Mouse (Mus musculus) liver, embryonic 15.5 days (tissue): ENCODE measurements around the gene Zfp184. TPM values are rescaled to one million over a fixed set of nuclear protein-coding genes. Genes with fewer than 3 reads are reported as not detected.

Experiments
- ATAC-seq: fragments of 200-750 bp; cut with Nextera tagmentation; 2 replicates; pipeline ENCODE4 v1.8.0; 2017; ENCODE audit warnings: moderate number of reproducible peaks, mild to moderate bottlenecking, moderate library complexity; ENCODE audit not compliant: insufficient read depth
- H3K27ac ChIP-seq: fragments of 300-500 bp; sonication (generic); replicated peaks from 2 replicates; pipeline ENCODE4 v1.5.1; 2015; ENCODE audit warnings: mild to moderate bottlenecking, inconsistent platforms
- H3K27me3 ChIP-seq: fragments of 300-500 bp; sonication (generic); 2 replicates; pipeline ENCODE4 v1.6.1; 2015; ENCODE audit warnings: mild to moderate bottlenecking, inconsistent platforms
- H3K36me3 ChIP-seq: fragments of 300-500 bp; sonication (generic); replicated peaks from 2 replicates; pipeline ENCODE4 v1.6.1; 2015; ENCODE audit warnings: moderate library complexity, mild to moderate bottlenecking, inconsistent platforms
- H3K4me1 ChIP-seq: fragments of 300-500 bp; sonication (generic); replicated peaks from 2 replicates; pipeline ENCODE4 v1.6.1; 2015; ENCODE audit warnings: inconsistent platforms
- H3K4me2 ChIP-seq: fragments of 300-500 bp; sonication (generic); 2 replicates; pipeline ENCODE4 v1.6.1; 2015; ENCODE audit warnings: moderate library complexity, mild to moderate bottlenecking, inconsistent platforms
- H3K4me3 ChIP-seq: fragments of 300-500 bp; sonication (generic); replicated peaks from 2 replicates; pipeline ENCODE4 v1.5.1; 2015; ENCODE audit warnings: mild to moderate bottlenecking, inconsistent platforms
- H3K9ac ChIP-seq: fragments of 300-500 bp; sonication (generic); 2 replicates; pipeline ENCODE4 v1.6.1; 2015; ENCODE audit warnings: moderate library complexity, mild to moderate bottlenecking, inconsistent platforms
- H3K9me3 ChIP-seq: fragments of 300-500 bp; sonication (generic); replicated peaks from 2 replicates; pipeline ENCODE4 v1.6.1; 2016; ENCODE audit warnings: inconsistent platforms
- WGBS: fragments of 180-500 bp; shearing (Covaris S2); methylation state at CpG from one replicate; pipeline ENCODE4 v1.1.7; 2015; ENCODE audit warnings: mixed read lengths; ENCODE audit not compliant: insufficient replicate concordance; 5-methylcytosine and 5-hydroxymethylcytosine counted together
- polyA plus RNA-seq: library from polyadenylated mRNA; unstranded; fragments of >200 nt; fragmentation: Nextera tagmentation; extraction: Ambion mirVana; gene quantifications from 2 replicates; pipeline ENCODE4 v1.2.1, GENCODE M21; 2015

Gene Zfp184
- polyA plus RNA-seq, 1 experiment from 2014 or later = 0.71 TPM

GRCm38 (mm10) chr13:21923417-21923816 is 21.5 kb upstream of the Zfp184 start:
- H3K4me3 ChIP-seq = no peak overlapping the region
- H3K9me3 ChIP-seq = no peaks in the 10 kb centered on the region
- 0 out of 2 replicates have a peak, but pooled peaks cover 4% of the 10 kb centered on the region for H3K27me3 ChIP-seq
- H3K4me2 ChIP-seq = no peak overlapping the region
- H3K9ac ChIP-seq = no peak overlapping the region
- H3K4me1 ChIP-seq = peaks cover 25% of the 10 kb centered on the region
- H3K36me3 ChIP-seq = no peaks in the 10 kb centered on the region
- no peak for ATAC-seq
- no peak overlapping the region for H3K27ac ChIP-seq

- H3K27me3 ChIP-seq = 0 out of 2 replicates have a peak, but pooled peaks cover 4% of the 10 kb centered on the region
- H3K4me1 ChIP-seq = peaks cover 26% of the 10 kb centered on the region
- 0 out of 2 replicates have a peak overlapping the region, but pooled peaks have one; percentile 11 for H3K9ac ChIP-seq
- peak; percentile 43 for ATAC-seq
- H3K36me3 ChIP-seq = no peaks in the 10 kb centered on the region
- peak overlapping the region; percentile 32 for H3K4me3 ChIP-seq
- no peaks in the 10 kb centered on the region for H3K9me3 ChIP-seq
- WGBS = 4% methylated on average over 21 of the region's 21 CpGs
- no peak overlapping the region for H3K27ac ChIP-seq
- peak overlapping the region; percentile 57 for H3K4me2 ChIP-seq
These were observed 20.1 kb upstream of the Zfp184 start for GRCm38 (mm10) chr13:21924734-21925335.

DNA sequence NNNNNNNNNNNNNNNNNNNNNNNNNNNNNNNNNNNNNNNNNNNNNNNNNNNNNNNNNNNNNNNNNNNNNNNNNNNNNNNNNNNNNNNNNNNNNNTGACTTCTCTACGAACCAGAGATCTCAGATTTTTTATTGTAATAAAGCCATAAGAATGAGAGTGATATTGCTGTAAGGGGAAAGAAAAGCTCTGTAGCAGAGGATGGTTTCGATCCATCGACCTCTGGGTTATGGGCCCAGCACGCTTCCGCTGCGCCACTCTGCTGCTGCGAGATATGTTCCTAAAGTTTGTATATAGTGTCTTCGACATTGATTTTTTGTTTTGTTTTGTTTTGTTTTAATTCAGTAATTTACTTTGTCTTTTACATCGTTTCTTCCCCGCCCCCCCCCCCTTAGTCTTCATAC is 13.9 kb upstream of the Zfp184 start:
- no peak for ATAC-seq
- Histone ChIP-seq H3K36me3 (no peaks in the 10 kb centered on the region), H3K4me3 (no peak overlapping the region), H3K9ac (no peak overlapping the region), H3K4me1 (peaks cover 37% of the 10 kb centered on the region), H3K9me3 (no peaks in the 10 kb centered on the region), H3K27ac (no peak overlapping the region), H3K4me2 (no peak overlapping the region), H3K27me3 (no peaks in the 10 kb centered on the region)
- 17% methylated on average over 10 of the region's 10 CpGs for WGBS

DNA sequence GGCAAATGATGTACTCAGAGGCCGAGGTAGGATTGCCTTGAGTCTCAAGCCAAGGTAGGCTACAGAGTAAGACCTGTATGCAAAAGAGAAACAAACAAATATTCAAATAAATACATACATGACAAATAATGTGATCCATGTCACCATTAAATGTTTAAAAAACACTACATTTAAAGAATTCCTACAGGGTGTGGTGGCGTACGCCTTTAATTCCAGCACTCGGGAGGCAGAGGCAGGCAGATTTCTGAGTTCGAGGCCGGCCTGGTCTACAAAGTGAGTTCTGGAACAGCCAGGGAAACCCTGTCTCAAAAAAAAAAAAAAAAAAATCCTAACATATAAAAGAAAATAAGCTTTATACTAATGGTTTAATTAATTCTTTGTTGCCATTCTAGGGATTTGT is 13.2 kb upstream of the Zfp184 start:
- Histone ChIP-seq H3K9ac (no peak overlapping the region), H3K4me1 (peaks cover 44% of the 10 kb centered on the region), H3K4me2 (no peak overlapping the region), H3K4me3 (no peak overlapping the region), H3K27ac (no peak overlapping the region), H3K27me3 (no peaks in the 10 kb centered on the region), H3K9me3 (no peaks in the 10 kb centered on the region), H3K36me3 (no peaks in the 10 kb centered on the region)
- no peak for ATAC-seq
- WGBS = 72% methylated on average over 6 of the region's 6 CpGs

DNA sequence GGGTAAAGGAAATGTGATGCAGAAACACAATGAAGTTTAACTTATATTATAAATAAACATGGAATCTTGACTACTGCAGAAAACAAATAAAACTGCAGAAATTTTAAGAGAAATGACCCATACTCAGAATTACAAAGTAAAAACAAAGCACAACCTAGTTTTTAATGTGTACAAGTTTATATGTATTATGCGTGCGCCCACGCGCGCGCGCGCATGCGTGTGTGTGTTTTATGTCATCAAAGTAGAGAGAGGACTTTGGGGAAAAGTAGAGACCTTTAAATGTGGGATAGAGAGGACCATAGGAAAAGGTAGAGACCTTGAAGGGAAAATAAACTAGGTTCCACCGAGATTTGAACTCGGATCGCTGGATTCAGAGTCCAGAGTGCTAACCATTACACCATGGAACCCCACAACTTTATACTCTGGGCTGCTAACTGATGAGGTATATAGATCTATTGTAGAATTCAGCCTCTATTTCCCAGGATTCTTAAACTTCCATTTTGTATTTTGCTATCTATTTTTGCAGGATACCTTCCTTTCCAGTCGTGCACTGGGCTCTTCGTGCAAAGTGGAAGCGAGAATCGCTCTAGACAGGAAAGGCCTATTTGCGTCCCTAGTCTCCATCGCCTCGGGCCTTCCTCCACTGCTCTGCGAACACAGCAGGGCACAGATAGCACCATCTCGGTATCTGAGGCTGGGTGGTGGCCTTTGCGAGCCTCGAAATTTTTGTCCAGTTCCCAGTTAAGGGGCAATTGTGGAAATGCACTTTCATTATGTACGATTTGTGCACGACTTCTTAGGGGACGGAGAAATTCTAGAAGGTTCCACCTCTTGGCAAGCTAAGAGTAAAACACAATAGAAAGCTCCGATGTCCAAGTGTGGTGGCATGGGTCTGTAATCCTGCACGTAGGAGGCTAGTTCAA is 11.0 kb upstream of the Zfp184 start:
- H3K4me3 ChIP-seq = peak overlapping the region; percentile 34
- H3K27me3 ChIP-seq = no peaks in the 10 kb centered on the region
- peak overlapping the region; percentile 59 for H3K4me2 ChIP-seq
- H3K4me1 ChIP-seq = peaks cover 47% of the 10 kb centered on the region
- H3K9ac ChIP-seq = peak overlapping the region; percentile 32; the same call in 1 of the 2 replicates
- peak overlapping the region; percentile 45; the same call in 1 of the 2 replicates for H3K27ac ChIP-seq
- H3K9me3 ChIP-seq = no peaks in the 10 kb centered on the region
- ATAC-seq = peak; percentile 23; the same call in 1 of the 2 replicates
- no peaks in the 10 kb centered on the region for H3K36me3 ChIP-seq
- 8% methylated on average over 28 of the region's 28 CpGs for WGBS

- H3K36me3 ChIP-seq = no peaks in the 10 kb centered on the region
- H3K27ac ChIP-seq = no peak overlapping the region; the same call in 1 of the 2 replicates
- peak overlapping the region; percentile 52 for H3K4me3 ChIP-seq
- no peak overlapping the region for H3K9ac ChIP-seq
- H3K4me2 ChIP-seq = peak overlapping the region; percentile 67
- no peaks in the 10 kb centered on the region for H3K27me3 ChIP-seq
- 12% methylated on average over 17 of the region's 17 CpGs for WGBS
- H3K9me3 ChIP-seq = no peaks in the 10 kb centered on the region
- no peak for ATAC-seq
- H3K4me1 ChIP-seq = peaks cover 37% of the 10 kb centered on the region
These were observed 9.7 kb upstream of the Zfp184 start for GRCm38 (mm10) chr13:21934982-21935791.

GRCm38 (mm10) chr13:21935833-21936232 is 9.1 kb upstream of the Zfp184 start:
- Histone ChIP-seq H3K4me3 (peak overlapping the region; percentile 52), H3K4me2 (peak overlapping the region; percentile 67), H3K36me3 (no peaks in the 10 kb centered on the region), H3K9ac (peak overlapping the region; percentile 30; the same call in 1 of the 2 replicates), H3K27me3 (no peaks in the 10 kb centered on the region), H3K27ac (peak overlapping the region; percentile 53; the same call in 1 of the 2 replicates), H3K4me1 (peaks cover 42% of the 10 kb centered on the region), H3K9me3 (no peaks in the 10 kb centered on the region)
- no peak for ATAC-seq
- 1% methylated on average over 7 of the region's 7 CpGs for WGBS

GRCm38 (mm10) chr13:21936968-21937367 is 7.9 kb upstream of the Zfp184 start:
- peak overlapping the region; percentile 52 for H3K4me3 ChIP-seq
- peak overlapping the region; percentile 53 for H3K27ac ChIP-seq
- peaks cover 47% of the 10 kb centered on the region for H3K4me1 ChIP-seq
- H3K27me3 ChIP-seq = no peaks in the 10 kb centered on the region
- ATAC-seq = peak; percentile 76
- H3K9me3 ChIP-seq = no peaks in the 10 kb centered on the region
- H3K4me2 ChIP-seq = peak overlapping the region; percentile 67
- H3K9ac ChIP-seq = peak overlapping the region; percentile 39
- WGBS = under 1% methylated on average over 17 of the region's 17 CpGs
- H3K36me3 ChIP-seq = no peaks in the 10 kb centered on the region

DNA sequence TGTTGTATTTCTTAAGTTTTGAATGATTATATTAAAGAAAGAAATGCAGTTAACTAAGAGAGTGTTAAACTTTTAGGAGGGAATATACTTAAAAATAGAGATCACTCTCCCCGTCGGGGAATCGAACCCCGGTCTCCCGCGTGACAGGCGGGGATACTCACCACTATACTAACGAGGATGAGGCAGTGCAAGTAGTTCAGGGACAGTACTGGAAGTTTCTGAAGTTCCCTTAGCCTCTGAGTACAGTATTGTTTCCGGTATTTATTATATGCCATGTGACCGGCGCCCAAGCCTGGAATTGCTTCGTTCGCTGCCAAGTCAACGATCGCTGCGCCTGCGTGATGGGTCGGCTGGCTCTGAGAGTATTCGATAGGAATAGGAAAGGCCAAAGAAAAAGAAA is 4.7 kb upstream of the Zfp184 start:
- Histone ChIP-seq H3K27ac (peak overlapping the region; percentile 51), H3K36me3 (no peaks in the 10 kb centered on the region), H3K4me3 (peak overlapping the region; percentile 61), H3K4me2 (peak overlapping the region; percentile 74), H3K9ac (peak overlapping the region; percentile 41), H3K27me3 (no peaks in the 10 kb centered on the region), H3K4me1 (peaks cover 43% of the 10 kb centered on the region), H3K9me3 (no peaks in the 10 kb centered on the region)
- under 1% methylated on average over 19 of the region's 19 CpGs for WGBS
- ATAC-seq = peak; percentile 71

GRCm38 (mm10) chr13:21940811-21941321 is 4.0 kb upstream of the Zfp184 start:
- peak; percentile 51; the same call in 1 of the 2 replicates for ATAC-seq
- Histone ChIP-seq H3K27me3 (no peaks in the 10 kb centered on the region), H3K4me1 (peaks cover 47% of the 10 kb centered on the region), H3K4me2 (peak overlapping the region; percentile 74), H3K9ac (peak overlapping the region; percentile 41), H3K9me3 (no peaks in the 10 kb centered on the region), H3K27ac (peak overlapping the region; percentile 51; the same call in 1 of the 2 replicates), H3K4me3 (peak overlapping the region; percentile 61), H3K36me3 (no peaks in the 10 kb centered on the region)
- under 1% methylated on average over 16 of the region's 16 CpGs for WGBS
